Mouse (Mus musculus) liver, embryonic 15.5 days (tissue): ENCODE results near the gene Ncdn. TPM values are rescaled to one million over a fixed set of nuclear protein-coding genes. Genes with fewer than 3 reads are reported as not detected.

Experiments
- ATAC-seq: fragments of 200-750 bp; cut with Nextera tagmentation; 2 replicates; pipeline ENCODE4 v1.8.0; 2017; ENCODE audit warnings: moderate number of reproducible peaks, mild to moderate bottlenecking, moderate library complexity; ENCODE audit not compliant: insufficient read depth
- H3K27ac ChIP-seq: fragments of 300-500 bp; sonication (generic); replicated peaks from 2 replicates; pipeline ENCODE4 v1.5.1; 2015; ENCODE audit warnings: mild to moderate bottlenecking, inconsistent platforms
- H3K27me3 ChIP-seq: fragments of 300-500 bp; sonication (generic); 2 replicates; pipeline ENCODE4 v1.6.1; 2015; ENCODE audit warnings: mild to moderate bottlenecking, inconsistent platforms
- H3K36me3 ChIP-seq: fragments of 300-500 bp; sonication (generic); replicated peaks from 2 replicates; pipeline ENCODE4 v1.6.1; 2015; ENCODE audit warnings: moderate library complexity, mild to moderate bottlenecking, inconsistent platforms
- H3K4me1 ChIP-seq: fragments of 300-500 bp; sonication (generic); replicated peaks from 2 replicates; pipeline ENCODE4 v1.6.1; 2015; ENCODE audit warnings: inconsistent platforms
- H3K4me2 ChIP-seq: fragments of 300-500 bp; sonication (generic); 2 replicates; pipeline ENCODE4 v1.6.1; 2015; ENCODE audit warnings: moderate library complexity, mild to moderate bottlenecking, inconsistent platforms
- H3K4me3 ChIP-seq: fragments of 300-500 bp; sonication (generic); replicated peaks from 2 replicates; pipeline ENCODE4 v1.5.1; 2015; ENCODE audit warnings: mild to moderate bottlenecking, inconsistent platforms
- H3K9ac ChIP-seq: fragments of 300-500 bp; sonication (generic); 2 replicates; pipeline ENCODE4 v1.6.1; 2015; ENCODE audit warnings: moderate library complexity, mild to moderate bottlenecking, inconsistent platforms
- H3K9me3 ChIP-seq: fragments of 300-500 bp; sonication (generic); replicated peaks from 2 replicates; pipeline ENCODE4 v1.6.1; 2016; ENCODE audit warnings: inconsistent platforms
- WGBS: fragments of 180-500 bp; shearing (Covaris S2); methylation state at CpG from one replicate; pipeline ENCODE4 v1.1.7; 2015; ENCODE audit warnings: mixed read lengths; ENCODE audit not compliant: insufficient replicate concordance; 5-methylcytosine and 5-hydroxymethylcytosine counted together
- polyA plus RNA-seq: library from polyadenylated mRNA; unstranded; fragments of >200 nt; fragmentation: Nextera tagmentation; extraction: Ambion mirVana; gene quantifications from 2 replicates; pipeline ENCODE4 v1.2.1, GENCODE M21; 2015

Gene Ncdn
- polyA plus RNA-seq, 1 experiment from 2014 or later = 6.9 TPM

DNA sequence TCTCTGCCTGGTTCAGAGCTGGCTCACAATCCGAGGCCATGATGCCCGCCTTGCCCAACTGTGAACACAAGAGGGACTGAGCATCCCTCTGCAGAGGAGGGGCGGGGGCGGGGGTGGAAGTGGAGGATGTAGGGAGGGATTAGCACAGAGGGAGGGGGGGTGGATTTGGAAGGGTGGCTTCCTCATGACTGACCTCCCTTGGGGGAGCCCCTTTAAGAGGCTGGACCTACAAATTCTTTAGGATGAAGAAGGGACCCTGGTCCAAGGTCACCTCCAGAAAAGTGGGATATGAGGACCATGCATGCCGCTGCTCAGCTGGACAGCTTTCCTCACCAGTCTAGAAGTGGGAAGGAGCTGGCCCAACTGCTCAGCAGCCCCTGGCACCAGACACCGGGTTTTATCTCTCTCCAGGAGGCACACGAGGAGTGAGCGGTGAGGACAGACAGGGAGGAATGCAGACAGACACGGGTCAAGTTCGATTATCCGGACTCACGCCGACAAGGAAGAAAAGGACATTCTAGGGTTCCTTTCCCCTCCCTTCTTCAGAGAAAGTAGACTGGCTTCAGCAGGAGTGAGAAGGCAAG, 1.1 kb downstream of the Ncdn start:
- WGBS = 17% methylated on average over 13 of the region's 13 CpGs
- no peak overlapping the region for H3K27ac ChIP-seq
- peaks cover 28% of the 10 kb centered on the region for H3K4me1 ChIP-seq
- ATAC-seq = no peak
- H3K4me3 ChIP-seq = peak overlapping the region; percentile 93
- H3K9ac ChIP-seq = peak overlapping the region; percentile 90
- peak overlapping the region; percentile 98 for H3K4me2 ChIP-seq
- no peaks in the 10 kb centered on the region for H3K27me3 ChIP-seq
- H3K36me3 ChIP-seq = peaks cover 15% of the 10 kb centered on the region
- no peaks in the 10 kb centered on the region for H3K9me3 ChIP-seq

DNA sequence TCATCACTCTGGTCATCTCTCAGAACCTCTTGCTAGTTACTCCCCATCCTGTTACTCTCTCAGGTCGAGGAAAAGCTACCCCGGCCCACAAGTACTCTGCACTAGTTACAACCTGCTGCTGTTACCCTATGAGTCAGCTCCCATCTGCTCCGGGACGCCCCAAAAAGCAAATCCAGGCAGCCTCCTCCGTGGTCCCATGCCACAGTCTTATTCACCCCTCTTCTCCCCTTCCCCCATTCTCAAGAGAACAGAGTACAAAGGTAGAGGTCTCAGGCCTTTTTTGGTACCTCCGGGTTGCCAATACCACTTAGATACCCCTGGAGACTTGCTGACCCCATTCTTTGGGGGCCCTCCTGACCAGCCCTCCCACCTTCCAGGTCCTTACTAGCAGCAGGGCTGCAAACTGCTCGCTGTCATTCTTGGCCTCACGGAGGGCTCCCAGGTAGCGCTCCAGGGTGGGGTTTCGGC, 1.6 kb downstream of the Ncdn start:
- Histone ChIP-seq H3K9ac (no peak overlapping the region), H3K4me3 (peak overlapping the region; percentile 93; the same call in 1 of the 2 replicates), H3K27ac (no peak overlapping the region), H3K4me1 (peaks cover 28% of the 10 kb centered on the region), H3K36me3 (peaks cover 19% of the 10 kb centered on the region), H3K27me3 (no peaks in the 10 kb centered on the region), H3K4me2 (peak overlapping the region; percentile 98), H3K9me3 (no peaks in the 10 kb centered on the region)
- no peak for ATAC-seq
- WGBS = 76% methylated on average over 10 of the region's 10 CpGs

GRCm38 (mm10) chr4:126750863-126751555, 2.2 kb downstream of the Ncdn start:
- WGBS = 86% methylated on average over 8 of the region's 8 CpGs
- Histone ChIP-seq H3K9me3 (no peaks in the 10 kb centered on the region), H3K9ac (no peak overlapping the region), H3K27ac (no peak overlapping the region), H3K36me3 (peaks cover 25% of the 10 kb centered on the region), H3K4me1 (peaks cover 28% of the 10 kb centered on the region), H3K4me2 (no peak overlapping the region), H3K27me3 (no peaks in the 10 kb centered on the region), H3K4me3 (no peak overlapping the region)
- ATAC-seq = no peak

- Histone ChIP-seq H3K27ac (no peak overlapping the region), H3K36me3 (peaks cover 31% of the 10 kb centered on the region), H3K4me3 (no peak overlapping the region), H3K4me2 (no peak overlapping the region), H3K4me1 (peaks cover 28% of the 10 kb centered on the region), H3K9me3 (no peaks in the 10 kb centered on the region), H3K27me3 (no peaks in the 10 kb centered on the region), H3K9ac (no peak overlapping the region)
- ATAC-seq = no peak
- WGBS = 83% methylated on average over 26 of the region's 26 CpGs
These were observed 3.1 kb downstream of the Ncdn start for GRCm38 (mm10) chr4:126750046-126750683.

- peaks cover 23% of the 10 kb centered on the region for H3K4me1 ChIP-seq
- H3K27ac ChIP-seq = no peak overlapping the region
- no peak overlapping the region for H3K4me3 ChIP-seq
- H3K9ac ChIP-seq = no peak overlapping the region
- no peak overlapping the region for H3K4me2 ChIP-seq
- H3K27me3 ChIP-seq = no peaks in the 10 kb centered on the region
- WGBS = 78% methylated on average over 11 of the region's 11 CpGs
- H3K36me3 ChIP-seq = peaks cover 37% of the 10 kb centered on the region
- no peaks in the 10 kb centered on the region for H3K9me3 ChIP-seq
- no peak for ATAC-seq
These were observed 3.7 kb downstream of the Ncdn start for GRCm38 (mm10) chr4:126749553-126749952.

GRCm38 (mm10) chr4:126748381-126748780, 4.9 kb downstream of the Ncdn start:
- peaks cover 37% of the 10 kb centered on the region for H3K36me3 ChIP-seq
- no peak overlapping the region for H3K27ac ChIP-seq
- H3K4me3 ChIP-seq = no peak overlapping the region
- WGBS = 80% methylated on average over 8 of the region's 8 CpGs
- no peak overlapping the region for H3K9ac ChIP-seq
- no peaks in the 10 kb centered on the region for H3K27me3 ChIP-seq
- ATAC-seq = no peak
- H3K4me2 ChIP-seq = no peak overlapping the region
- H3K9me3 ChIP-seq = no peaks in the 10 kb centered on the region
- peaks cover 15% of the 10 kb centered on the region for H3K4me1 ChIP-seq

- no peak for ATAC-seq
- Histone ChIP-seq H3K27me3 (no peaks in the 10 kb centered on the region), H3K27ac (no peak overlapping the region), H3K36me3 (peaks cover 37% of the 10 kb centered on the region), H3K4me2 (no peak overlapping the region), H3K4me3 (no peak overlapping the region), H3K9ac (no peak overlapping the region), H3K9me3 (no peaks in the 10 kb centered on the region), H3K4me1 (0 out of 2 replicates have a peak, but pooled peaks cover 5% of the 10 kb centered on the region)
- 73% methylated on average over 10 of the region's 10 CpGs for WGBS
These were observed 6.9 kb downstream of the Ncdn start for GRCm38 (mm10) chr4:126746194-126746840.

- 42% methylated on average over 13 of the region's 13 CpGs for WGBS
- Histone ChIP-seq H3K27ac (no peak overlapping the region), H3K9me3 (no peaks in the 10 kb centered on the region), H3K27me3 (no peaks in the 10 kb centered on the region), H3K9ac (no peak overlapping the region), H3K36me3 (peaks cover 37% of the 10 kb centered on the region), H3K4me3 (no peak overlapping the region), H3K4me1 (0 out of 2 replicates have a peak, but pooled peaks cover 2% of the 10 kb centered on the region), H3K4me2 (no peak overlapping the region)
- no peak for ATAC-seq
These were observed 7.6 kb downstream of the Ncdn start for GRCm38 (mm10) chr4:126745506-126746193.

- Histone ChIP-seq H3K4me1 (0 out of 2 replicates have a peak, but pooled peaks cover 2% of the 10 kb centered on the region), H3K4me3 (no peak overlapping the region), H3K27me3 (peaks cover 6% of the 10 kb centered on the region), H3K4me2 (no peak overlapping the region), H3K36me3 (peaks cover 35% of the 10 kb centered on the region), H3K9ac (no peak overlapping the region), H3K27ac (no peak overlapping the region), H3K9me3 (no peaks in the 10 kb centered on the region)
- WGBS = 85% methylated on average over 14 of the region's 14 CpGs
- ATAC-seq = no peak
These were observed 8.4 kb downstream of the Ncdn start for GRCm38 (mm10) chr4:126744831-126745230.

DNA sequence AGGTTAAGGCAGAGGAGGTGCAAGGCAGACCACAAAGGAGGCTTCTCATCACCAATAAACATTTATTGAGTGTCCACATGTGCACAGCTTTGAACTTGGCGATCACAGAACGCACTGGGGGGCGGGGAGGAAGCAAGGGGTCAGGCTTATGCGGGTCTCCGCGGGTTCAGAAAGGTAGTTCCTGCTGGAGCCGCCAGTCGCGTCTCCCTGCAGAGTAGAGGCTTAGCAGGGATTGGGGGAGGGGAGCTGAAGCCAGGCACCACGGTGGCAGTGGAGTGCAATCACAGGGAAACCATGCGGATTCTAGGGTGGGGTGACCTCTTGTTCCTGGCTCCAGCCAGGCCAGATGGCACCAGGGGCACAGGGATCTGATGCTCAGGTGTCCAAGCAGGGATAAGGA, 9.5 kb downstream of the Ncdn start:
- no peak overlapping the region for H3K27ac ChIP-seq
- no peaks in the 10 kb centered on the region for H3K9me3 ChIP-seq
- no peak overlapping the region for H3K4me3 ChIP-seq
- H3K9ac ChIP-seq = no peak overlapping the region
- H3K36me3 ChIP-seq = peaks cover 32% of the 10 kb centered on the region
- no peak overlapping the region for H3K4me2 ChIP-seq
- peaks cover 18% of the 10 kb centered on the region for H3K27me3 ChIP-seq
- ATAC-seq = no peak
- 0 out of 2 replicates have a peak, but pooled peaks cover 2% of the 10 kb centered on the region for H3K4me1 ChIP-seq
- WGBS = 46% methylated on average over 11 of the region's 11 CpGs
